Mouse (Mus musculus) CD4-positive, CD25-positive, alpha-beta regulatory T cell, adult 2 months (primary cell): Measurements from ENCODE around the gene Sorl1.

Experiments used
- DNase-seq: peaks from one replicate; pipeline ENCODE4 v3.0.0-alpha.2; 2012; ENCODE audit warnings: low read depth, low spot score

Gene Sorl1

DNA sequence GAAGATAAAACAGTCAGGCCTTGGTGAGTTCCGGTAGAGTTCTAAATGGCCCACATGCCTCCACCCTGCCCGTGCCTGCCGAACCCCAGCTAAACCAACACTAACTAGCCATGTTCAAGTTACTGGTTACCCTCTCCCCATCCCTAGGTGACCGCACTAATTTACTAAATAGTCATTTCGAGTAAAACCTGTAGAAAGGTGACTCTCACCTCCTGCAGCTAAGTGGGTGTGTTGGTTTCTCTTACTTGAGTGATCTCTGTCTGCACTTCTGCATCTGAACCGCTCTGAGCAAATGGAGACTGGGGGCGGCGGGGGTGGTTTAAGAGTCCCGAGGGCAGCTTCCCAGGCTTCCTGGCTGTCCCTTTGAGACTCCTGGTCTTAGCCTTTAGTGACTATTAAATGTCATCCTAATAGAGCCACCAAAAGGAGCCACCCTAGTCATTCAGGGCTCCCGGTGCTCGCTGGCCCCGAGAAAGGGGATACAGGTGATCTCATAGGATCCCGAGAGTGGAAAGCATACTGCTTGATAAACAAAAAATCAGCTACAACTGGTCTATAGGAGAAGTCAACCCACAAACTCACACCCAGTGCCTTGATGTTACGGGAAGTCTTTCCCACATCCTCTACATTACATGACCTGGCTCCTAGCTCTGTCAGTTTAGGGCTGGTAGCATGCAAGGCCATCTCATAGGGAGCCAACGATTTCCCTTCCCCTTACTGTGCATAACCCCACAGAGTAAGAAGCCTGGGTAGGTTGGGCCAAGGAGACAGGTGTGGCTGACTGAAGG lies 155.2 kb downstream of the Sorl1 start:
- no peak for DNase-seq

DNA sequence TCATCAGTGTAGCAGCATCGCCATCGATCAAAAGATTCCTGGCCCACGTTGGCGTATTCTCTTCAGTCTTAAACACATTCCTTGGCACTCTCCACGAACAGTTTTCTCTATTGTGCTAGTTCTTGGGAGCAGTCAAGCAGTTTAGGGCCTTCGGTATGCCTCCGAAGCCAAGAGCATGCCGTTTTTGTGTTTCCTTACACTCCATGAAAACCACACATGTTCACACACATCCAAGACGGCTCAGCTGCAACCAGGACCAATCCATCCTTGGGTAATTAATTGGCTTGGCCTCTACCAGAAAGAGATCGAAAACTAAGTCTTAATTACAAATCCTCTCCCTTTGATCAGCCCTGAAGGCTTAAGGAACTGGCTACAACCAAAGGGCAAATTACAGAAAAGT lies 162.8 kb downstream of the Sorl1 start:
- DNase-seq: no peak

DNA sequence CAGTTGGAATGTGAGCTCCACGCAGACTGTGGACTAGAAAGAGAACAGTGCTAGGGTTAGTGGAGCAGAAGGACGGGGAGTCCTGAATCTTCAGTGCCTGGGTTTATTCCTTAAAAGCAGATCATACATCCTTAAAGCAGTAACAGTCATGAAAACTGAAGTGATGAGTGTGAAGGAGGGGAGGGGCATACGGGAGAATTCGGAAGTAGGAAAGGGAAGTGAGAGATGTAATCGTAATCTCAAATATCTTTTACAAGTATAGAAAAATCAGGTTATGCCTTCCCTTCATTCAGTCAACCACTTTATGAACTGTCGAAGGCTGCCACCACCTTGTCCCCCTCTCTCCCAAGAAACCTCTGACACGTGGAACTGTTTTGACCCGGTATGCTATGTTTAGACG lies 165.8 kb downstream of the Sorl1 start:
- no peak for DNase-seq

DNA sequence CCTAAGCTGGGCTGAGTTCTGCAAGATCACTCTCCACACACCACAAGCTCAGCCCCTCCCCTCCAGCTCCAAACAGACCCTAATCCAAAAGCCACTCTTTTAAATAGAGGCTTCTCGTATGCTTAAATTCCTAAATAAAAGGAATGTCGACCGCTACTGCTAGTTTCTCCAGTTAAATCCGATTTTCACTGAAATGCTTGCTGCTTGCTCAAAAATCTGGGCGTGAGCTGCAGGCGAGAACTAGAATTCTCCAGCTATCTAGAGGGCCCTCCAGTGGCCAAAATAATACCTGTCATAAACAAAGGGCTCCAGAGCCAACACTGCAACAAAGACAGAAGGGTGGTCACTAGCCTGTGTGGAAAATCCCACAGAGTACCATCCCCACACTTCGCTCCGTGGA lies 170.6 kb downstream of the Sorl1 start:
- peak; percentile 61 for DNase-seq

DNA sequence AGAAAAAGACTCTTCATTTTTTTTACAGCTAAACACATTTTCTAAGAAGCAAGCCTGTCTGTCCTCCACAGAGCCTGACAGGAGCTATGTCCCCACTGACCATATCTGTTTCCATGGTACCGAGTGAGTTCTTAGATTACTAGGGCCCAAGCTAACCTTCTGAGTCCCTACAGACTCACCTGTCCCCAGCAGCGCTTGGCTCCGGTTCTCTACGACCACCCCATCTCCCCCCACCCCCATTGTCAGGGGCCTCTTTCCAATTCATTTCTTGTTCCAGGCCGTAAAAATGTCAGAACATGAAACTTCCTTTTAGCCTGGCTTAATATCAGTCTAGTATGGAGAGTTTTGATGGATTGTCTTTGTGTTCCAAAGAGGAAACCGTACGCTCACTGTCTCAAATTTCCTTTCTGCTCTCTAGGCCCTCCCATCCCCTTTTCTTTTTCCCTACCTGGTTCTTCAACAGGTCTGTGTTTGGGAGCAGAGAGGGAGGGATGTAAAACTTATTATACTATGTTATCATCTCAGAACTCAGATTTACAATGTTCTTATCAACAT lies 171.4 kb downstream of the Sorl1 start:
- DNase-seq: no peak

DNA sequence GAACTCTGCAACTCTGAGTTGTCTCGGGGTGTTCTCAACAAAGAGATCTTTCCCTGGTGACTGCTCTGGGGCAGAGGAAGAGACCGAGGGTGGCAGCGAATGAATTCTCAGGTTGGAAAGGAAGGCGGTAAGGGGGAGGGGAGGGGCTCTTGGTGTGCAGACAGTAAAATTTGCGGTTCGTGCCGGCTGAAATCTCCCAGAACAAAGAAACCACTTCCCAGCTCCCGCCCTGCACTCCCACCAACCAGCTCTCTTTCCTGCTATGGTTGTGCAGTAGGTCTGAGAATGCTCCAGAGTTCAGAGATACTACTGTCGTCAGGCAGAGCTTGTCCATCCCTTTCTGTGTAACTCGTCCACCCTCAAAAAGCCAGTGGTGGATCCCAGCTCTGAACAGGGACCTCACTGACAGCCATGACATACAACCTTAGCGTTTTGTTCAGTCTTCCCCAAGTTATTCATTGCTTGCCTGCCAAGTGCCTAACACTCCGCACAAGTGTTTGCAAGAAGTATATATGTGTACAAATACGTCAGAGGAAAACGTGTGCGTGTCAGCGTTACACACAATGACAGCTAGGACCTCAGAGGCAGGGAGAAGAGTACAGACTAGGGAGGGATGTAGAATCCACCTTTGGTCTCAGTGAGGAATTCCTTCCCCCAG lies 172.5 kb downstream of the Sorl1 start:
- DNase-seq: no peak

DNA sequence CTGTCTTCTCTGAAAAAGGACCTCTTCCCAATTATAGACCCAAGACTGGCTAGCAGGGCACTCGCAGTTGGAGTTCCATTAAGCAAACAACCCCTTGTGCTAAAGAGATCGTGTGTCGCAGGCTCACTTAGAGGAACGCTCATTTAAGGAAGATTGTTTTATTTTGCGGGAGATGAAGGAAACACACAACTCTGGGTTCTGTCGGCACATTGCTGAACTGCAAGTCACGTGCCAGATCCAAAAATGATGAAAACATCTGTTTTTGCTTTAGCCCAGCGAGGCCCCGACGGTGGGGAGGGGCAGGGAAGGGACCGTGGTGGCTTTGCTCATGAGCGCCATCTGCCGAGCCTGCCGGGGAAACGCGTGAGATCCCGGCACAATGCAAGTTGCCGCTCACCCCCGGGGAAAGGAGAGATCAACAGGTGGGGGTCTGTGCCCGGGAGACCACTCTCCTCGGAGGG lies 173.1 kb downstream of the Sorl1 start:
- peak; percentile 92 for DNase-seq

DNA sequence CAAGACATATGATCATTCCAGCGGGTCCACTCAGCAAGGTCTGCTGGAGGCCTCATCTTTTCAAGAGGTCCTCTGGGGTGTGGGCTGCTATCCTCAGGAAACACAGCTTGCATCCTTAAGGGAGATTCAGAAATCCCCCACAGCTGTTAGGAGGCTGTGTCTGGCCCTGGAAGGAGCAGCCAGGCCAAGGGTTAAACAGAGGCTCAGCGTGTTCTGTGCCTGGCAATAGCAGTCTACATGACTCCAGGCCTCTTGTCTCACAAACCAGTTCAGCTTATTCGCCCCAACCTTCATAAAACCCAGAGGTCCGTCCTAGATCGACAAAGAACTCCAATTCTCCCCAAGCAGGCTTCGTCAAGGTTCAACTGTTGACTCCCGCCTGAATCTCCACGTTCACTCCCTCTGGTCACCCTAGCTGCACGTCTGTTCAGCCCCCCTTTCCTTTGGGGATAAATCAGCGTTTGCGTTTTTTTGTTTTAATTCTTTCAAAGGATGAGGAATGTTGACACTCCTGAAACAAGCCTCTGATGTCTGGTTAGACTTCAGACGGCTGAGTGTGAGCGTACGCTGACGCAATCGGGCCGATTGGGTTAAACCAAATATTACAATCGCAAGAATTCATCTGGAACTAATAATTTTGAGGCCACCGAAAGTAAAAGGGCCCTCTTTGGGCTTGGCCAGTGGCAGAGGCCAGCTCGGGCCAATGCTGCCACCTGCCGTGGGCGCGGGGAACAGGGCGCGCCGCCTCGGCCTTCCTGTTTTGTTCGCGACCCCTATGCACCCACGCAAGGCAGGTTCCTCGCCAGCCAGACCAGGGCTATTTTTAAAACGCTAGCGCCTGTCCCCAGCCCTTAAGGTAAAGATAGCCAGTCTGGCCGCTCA lies 173.7 kb downstream of the Sorl1 start:
- peak; percentile 78 for DNase-seq

DNA sequence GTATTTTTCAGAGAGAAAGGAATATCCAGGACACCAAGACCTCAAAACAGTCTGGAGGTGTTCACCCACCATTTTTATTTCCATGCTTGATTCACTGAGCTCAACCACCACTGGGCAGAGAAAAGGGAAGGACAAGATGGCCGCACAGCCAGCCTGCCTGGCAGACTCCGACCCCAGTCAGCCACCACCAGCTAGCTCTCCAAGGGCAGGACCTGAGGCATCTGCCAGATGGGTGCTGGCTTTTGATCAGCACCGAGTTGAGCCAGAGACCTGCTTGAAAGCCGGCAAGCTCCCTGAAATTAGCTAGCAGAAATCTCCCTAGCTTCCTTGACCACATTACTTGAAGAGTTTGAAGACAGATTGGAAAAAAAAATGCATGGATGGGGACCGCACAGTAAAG lies 174.6 kb downstream of the Sorl1 start:
- DNase-seq: no peak

DNA sequence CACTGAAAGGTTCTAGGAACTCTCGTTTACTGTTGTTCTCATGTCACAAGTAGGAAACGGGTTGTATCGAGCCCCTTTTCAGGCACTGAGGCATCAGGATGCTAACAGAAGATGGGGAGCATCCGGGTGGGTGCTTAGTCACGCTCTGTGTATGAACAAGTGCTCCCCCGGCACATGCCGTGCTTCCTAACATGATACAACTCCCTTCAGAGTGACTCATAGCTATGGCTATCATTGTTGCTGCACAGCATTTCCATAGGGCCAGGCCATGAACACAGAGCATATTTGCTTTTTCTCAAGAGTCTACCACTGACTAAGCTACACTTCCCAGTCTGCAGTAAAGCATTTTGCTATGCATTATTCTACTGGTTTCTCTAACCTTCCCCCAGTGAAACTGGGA lies 179.1 kb downstream of the Sorl1 start:
- DNase-seq: no peak

DNA sequence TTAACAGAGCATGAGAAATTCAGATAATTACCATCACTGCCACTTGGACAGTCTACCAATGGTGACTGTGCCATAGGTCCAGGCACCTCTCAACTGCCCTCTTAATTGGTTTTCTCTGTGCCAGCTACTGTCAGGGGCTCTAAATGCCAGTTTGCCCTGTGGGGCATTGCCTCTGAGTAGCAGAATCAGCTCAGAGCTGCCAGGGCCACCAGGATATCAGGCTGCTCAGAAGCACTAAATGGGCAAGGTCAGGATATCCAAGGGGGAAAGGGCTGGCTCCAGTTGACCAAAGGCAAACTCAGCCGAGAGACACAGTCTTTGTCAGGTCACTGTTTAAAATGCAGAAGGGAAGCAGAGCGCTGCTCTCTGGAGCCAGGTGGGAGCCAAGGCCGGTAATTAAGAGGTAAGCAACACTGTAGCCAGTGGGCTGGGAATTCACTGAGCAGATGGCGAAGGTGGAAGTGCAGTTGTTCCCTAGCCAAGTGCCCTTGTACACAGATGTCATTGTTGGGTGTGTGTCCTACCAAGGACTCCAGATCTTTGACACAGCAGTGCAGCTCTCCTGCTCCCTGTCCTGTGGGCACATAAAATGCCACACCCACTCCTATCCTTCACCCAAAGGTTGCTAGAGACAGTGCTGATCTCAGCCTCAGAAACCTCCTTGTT lies 181.0 kb downstream of the Sorl1 start:
- DNase-seq: no peak

DNA sequence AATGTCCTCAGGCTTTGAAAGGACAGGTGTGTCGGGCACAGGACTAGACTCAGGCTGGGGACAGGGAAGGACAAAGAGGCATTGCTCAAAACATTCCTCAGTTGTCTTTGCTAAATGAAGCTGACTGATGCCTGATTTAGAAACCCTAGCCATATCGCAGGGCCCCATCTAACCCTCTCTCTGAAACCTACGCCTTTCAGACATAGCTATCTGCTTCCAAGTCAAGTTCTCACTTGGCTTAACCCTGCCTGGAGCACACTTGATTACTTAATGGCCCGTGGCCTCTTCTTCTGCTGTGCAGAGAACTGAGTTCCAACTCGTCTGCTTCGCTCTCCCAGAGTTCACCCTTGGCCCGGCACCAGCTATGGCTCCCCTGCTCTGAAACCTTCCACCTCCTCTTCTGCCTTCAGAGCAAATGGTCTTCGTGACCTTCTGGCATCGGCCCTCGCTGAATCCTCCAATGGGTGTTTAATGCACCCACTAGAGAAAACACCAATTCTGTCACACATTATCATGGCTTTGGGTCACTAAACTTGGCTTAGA lies 183.7 kb downstream of the Sorl1 start:
- DNase-seq: no peak

DNA sequence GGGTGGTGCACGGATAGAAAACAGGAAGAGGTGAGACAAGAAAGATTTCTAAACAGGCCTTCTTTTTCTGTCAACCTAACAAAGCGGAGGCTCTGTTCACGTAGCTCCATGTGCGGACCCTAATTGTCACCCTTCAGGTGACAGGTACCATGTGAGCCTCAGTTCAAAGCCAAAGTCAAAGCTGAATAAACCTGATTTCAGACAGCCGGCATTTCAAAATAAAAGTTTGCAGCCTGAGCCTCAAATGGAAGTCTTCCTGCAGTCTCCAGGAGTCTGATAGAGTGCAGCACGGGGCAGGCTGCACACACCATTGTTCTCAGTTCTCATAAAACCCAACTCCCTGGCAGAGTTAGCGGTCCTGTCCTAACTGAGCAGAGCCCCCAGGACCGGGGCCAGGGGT lies 185.6 kb downstream of the Sorl1 start:
- no peak for DNase-seq

DNA sequence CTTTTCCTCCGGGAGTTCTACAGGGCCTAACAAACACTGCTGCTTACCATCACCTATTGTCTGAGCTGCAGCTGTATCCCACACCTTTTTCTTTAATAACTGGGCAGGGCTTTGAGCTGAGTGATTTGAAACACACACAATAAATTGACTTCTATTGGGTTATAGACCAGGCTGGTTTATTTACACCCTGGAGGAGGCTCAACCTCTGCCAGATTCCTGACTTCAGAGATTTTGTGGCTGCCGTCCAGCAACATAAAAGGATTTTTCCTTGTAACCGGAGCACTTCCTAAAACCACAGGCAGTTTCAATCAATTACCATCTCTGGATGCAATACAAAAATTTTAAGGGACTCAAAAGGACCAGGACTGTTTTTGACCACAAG lies 186.1 kb downstream of the Sorl1 start:
- no peak for DNase-seq

DNA sequence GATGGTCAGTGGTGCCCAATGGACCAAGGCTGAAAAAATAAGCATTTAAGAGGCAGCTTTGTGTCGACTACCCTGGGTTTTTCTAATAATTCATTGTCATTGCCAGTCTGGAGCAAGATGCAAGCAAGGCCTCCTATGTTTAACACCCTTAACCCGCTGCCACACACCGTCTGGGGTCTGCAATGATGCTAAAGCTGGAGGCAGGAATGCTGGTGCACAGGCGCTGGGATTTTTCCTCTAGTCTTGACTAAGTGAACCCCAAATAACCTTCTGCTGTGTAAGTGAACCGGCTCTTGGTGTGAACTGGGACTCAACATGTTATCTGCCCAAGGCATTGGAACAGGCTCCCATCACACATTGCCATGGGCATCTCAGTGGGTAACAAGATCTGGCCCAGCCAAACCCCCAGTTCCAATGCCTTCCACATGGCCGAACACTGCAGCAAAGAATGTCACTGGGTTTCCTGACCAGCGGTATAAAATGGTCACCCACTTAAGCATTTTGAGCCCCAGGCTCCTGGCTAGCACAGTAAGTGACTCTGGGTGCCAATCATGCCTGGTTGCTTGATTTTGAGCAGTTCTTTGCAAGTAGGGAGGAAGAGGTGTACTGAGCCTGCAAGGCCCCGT lies 186.6 kb downstream of the Sorl1 start:
- DNase-seq: no peak

DNA sequence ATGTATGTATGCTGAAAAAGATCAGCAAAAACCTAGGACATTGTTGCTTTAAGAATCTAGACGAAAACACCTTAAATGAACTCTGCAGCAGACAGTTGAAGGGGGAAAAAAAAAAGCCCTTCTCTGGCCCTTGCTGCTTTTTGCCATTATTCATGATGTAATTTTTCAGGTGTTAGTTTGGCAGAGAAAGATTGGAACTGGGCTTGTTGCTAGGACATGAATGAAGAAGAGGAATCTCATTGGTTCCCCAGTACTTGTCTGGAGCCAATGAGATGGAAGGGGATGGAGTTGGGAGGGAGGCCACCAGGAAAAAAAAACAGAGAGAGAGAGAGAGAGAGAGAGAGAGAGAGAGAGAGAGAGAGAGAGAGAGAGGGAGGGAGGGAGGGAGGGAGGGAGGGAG lies 187.5 kb downstream of the Sorl1 start:
- no peak for DNase-seq

DNA sequence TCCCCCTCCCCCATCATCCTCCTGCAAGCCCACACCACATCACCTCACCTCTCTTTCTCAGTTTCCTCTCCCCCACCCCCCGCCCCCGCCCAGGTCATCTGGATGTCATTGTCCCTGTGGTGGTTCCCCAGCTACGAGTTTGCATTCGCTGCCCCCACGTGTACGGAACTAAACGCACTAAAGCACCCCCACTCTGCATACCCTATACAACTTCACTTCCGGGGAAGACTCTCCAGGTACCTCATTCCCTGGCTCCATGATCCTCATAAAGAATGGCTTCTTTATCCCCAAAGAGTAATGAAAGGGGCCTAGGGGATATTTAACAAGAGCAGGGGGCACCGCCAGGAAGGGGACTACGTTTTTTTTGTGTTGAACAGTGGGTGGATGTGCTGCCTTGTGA lies 188.1 kb downstream of the Sorl1 start:
- no peak for DNase-seq

DNA sequence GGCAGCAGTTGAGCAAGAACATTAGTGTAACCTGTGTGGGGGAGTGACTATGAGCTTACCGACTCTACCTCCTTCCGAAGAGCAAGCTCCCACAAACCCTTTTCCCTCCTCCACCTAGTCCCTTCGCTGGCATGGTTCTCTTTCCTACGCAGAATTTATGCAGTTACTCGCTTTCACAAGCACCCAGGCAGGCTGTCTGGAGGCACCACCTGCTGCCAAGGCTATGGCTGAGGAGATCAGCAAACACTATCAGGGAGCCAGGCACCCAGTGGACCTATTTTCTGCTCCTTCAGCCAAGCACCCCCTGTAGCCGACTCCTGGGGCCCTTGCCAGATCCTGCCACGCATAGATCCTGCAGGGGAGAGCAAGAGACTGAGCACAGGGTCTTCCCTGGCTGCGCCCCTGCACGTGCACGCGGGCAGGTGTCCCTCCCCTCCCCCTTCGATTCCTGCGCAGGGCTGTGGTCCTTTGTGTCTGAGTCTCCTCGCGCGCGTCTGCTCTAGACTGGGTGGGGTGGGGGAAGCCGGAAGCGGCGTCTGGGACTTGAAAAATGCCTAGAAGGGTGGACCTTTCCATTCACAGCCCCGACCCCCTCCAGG lies 188.6 kb downstream of the Sorl1 start:
- peak; percentile 68 for DNase-seq

DNA sequence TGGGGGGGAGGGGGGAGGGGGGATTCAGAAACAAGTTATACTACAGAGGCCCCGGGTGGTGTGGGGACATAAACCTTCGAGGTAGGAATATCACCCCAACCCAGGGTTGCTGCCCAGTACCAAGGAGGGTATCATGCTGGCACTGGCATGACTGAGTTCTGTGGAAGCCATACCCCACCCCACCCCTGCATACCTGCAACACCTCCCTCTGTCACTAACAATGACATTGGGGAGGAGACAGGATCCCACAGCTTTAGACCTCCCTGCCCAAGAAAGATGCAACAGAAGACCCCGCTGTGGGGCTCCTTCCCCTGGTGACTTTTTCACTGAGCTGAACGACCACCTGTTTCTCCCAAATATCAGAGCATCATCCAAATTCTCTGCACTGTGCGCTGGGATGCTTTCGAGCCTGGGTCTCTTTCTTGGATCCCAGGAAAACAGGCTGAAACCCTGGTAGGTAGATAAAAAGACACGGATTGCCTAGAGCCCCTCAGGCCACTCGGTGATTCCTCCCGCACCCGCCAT lies 189.2 kb downstream of the Sorl1 start:
- no peak for DNase-seq

DNA sequence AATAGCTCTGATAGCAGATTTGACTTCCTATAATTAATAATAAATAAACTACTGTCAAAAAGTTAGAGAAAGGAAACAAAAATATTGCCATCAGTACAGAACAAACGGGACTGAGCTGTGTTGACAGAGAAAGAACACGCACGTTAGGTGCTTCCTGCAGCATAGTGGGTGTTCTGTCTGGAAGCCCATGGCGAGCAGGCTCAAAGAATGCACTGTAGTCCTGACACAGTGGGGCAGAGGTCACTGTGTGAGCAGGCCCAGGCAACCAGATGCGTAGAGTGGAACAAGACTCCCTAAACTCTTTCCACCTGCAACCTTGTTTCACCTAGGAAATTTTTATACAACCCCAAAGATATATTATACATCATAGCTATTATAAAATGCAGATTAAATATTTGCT lies 194.1 kb downstream of the Sorl1 start:
- DNase-seq: no peak
